Mouse (Mus musculus): Measurements from ENCODE around the gene Wdfy1. TPM values are rescaled to one million over a fixed set of nuclear protein-coding genes. Genes with fewer than 3 reads are reported as not detected.

The Wdfy1 gene
- total and polyA plus RNA-seq, 3 experiments = 30.7 to 76.7 (median 57.1) TPM

DNA sequence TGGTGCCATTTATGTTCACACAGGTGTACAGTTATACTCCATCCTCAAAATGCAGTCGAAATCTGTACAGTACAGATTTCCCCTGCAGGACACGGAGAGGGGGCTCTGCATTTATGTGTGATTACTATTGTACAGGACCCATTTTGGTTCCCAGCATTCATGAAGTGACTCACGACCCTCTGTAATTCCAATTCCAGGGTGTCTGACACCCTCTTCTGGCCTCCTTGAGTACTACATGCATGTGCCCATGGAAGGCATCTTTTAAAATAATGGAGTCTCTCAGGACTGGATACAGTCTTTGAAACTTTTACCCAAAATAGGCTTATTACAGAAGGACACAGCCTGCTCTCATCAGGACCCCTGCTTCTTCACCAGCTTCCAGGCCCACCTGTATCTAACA is 6.5 kb upstream of the Wdfy1 start:
- DNase-seq (ENCODE audit: low spot score) = no peak
- no peaks in the 10 kb centered on the region for H3K9me3 ChIP-seq (replicated peaks)
- H3K4me3 ChIP-seq (ENCODE audit: low read depth, low read length) = no peak overlapping the region
- no peaks in the 10 kb centered on the region for H3K27me3 ChIP-seq (ENCODE audit: insufficient read depth, low read length)
- ATAC-seq (ENCODE audit: extremely low read depth, insufficient number of reproducible peaks, low FRiP score, poor library complexity, severe bottlenecking) = no peak; the same call in 1 of the 2 replicates
- H3K36me3 ChIP-seq (replicated peaks) = peaks cover 67% of the 10 kb centered on the region
- peaks cover 8% of the 10 kb centered on the region for H3K4me1 ChIP-seq (ENCODE audit: insufficient read depth, low read depth, low read length)
- peak; percentile 54 for TF ChIP-seq CTCF (IDR thresholded peaks at IDR 0.05; ENCODE audit: low read depth, low read length)
- TF ChIP-seq GATA1 (IDR thresholded peaks at IDR 0.05; ENCODE audit: borderline replicate concordance, low read length) = no peak

DNA sequence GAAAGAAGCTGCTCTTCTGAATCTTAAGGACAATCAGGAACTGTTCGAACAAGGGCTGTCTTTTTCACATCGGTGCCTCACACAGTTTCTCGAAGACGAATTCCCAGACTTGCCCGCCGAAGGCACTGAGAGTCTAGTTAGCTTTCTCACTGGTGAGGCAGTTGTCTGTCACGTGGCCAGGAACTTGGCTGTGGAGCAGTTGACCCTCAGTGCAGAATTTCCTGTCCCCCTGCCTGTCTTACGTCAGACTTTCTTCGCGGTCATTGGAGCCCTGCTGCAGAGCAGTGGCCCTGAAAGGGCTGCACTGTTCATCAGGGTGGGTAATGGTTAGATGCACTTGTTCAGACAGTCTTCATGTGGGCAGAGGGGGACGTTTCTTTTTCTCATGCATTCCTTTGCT is 2.1 kb upstream of the Wdfy1 start:
- peaks cover 12% of the 10 kb centered on the region for H3K4me1 ChIP-seq (ENCODE audit: insufficient read depth, low read depth, low read length)
- no peaks in the 10 kb centered on the region for H3K9me3 ChIP-seq (replicated peaks)
- H3K36me3 ChIP-seq (replicated peaks) = peaks cover 56% of the 10 kb centered on the region
- TF ChIP-seq CTCF (IDR thresholded peaks at IDR 0.05; ENCODE audit: low read depth, low read length) (no peak), GATA2 (IDR thresholded peaks at IDR 0.05; ENCODE audit: borderline replicate concordance, low read depth, low read length) (no peak), TAL1 (conservative IDR thresholded peaks at IDR 0.05; ENCODE audit: low read depth, low read length) (no peak), GATA1 (IDR thresholded peaks at IDR 0.05; ENCODE audit: borderline replicate concordance, low read length) (no peak), POLR2AphosphoS5 (IDR thresholded peaks at IDR 0.05; ENCODE audit: insufficient replicate concordance, low read depth, low read length) (no peak)
- no peaks in the 10 kb centered on the region for H3K27me3 ChIP-seq (ENCODE audit: insufficient read depth, low read length)
- H3K4me3 ChIP-seq (ENCODE audit: low read depth, low read length) = no peak overlapping the region
- ATAC-seq (ENCODE audit: extremely low read depth, insufficient number of reproducible peaks, low FRiP score, poor library complexity, severe bottlenecking) (no peak), DNase-seq (ENCODE audit: low spot score) (no peak)

DNA sequence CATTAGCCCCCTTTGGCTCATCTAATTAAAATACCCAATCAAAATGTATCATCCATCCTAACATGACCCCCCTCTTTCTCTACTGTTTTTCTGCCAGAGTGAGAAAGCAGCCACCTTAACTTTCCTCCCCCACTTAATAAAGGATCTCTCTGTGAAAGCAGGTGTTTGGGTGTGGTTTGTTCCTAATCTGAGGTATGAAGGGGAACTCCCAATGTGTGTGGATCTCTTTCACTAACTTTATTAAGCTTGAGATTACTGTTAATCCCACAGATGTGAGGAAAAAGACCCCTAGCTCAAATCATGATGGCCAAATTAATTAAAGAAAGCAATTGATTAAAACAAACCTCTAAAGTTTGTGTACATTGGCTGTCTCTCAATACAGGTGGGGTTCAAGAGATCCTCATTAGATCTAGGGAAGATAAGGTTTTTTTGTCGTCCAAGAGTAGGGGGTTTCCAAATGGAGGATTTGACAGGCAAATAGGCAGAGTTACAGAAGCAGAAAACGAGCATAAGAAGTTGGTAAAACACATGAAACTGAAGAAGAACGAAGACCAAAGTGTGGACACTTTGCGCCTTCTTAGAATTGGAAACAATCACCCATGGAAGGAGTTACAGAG is 1.7 kb downstream of the Wdfy1 start:
- Histone ChIP-seq H3K27me3 (ENCODE audit: insufficient read depth, low read length) (0 out of 2 replicates have a peak, but pooled peaks cover 3% of the 10 kb centered on the region), H3K4me3 (ENCODE audit: low read depth, low read length) (no peak overlapping the region), H3K9me3 (replicated peaks) (no peaks in the 10 kb centered on the region), H3K36me3 (replicated peaks) (peaks cover 19% of the 10 kb centered on the region), H3K4me1 (ENCODE audit: insufficient read depth, low read depth, low read length) (peaks cover 12% of the 10 kb centered on the region)
- DNase-seq (ENCODE audit: low spot score) (no peak), ATAC-seq (ENCODE audit: extremely low read depth, insufficient number of reproducible peaks, low FRiP score, poor library complexity, severe bottlenecking) (no peak)
- TF ChIP-seq GATA1 (IDR thresholded peaks at IDR 0.05; ENCODE audit: borderline replicate concordance, low read length) (no peak), GATA2 (IDR thresholded peaks at IDR 0.05; ENCODE audit: borderline replicate concordance, low read depth, low read length) (no peak), CTCF (IDR thresholded peaks at IDR 0.05; ENCODE audit: low read depth, low read length) (no peak), TAL1 (conservative IDR thresholded peaks at IDR 0.05; ENCODE audit: low read depth, low read length) (no peak), POLR2AphosphoS5 (IDR thresholded peaks at IDR 0.05; ENCODE audit: insufficient replicate concordance, low read depth, low read length) (no peak)

DNA sequence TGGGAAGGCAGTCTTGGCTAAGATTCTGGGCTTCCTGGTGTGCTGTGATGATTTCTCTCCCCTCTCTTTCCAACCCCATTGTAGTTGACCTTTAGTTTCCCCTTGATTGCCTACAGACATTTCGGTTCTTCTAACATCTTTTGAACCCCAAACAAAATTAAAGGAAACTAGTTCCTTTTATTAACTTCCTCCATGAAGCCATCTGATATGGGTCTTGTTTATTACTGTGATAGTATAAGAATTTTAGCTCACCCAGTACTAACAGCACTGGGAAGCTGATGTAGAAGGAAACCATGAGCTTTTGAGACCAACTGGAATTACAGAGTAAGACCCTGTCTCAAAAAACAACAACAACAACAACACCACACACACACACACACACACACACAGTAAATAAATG is 7.7 kb downstream of the Wdfy1 start:
- Histone ChIP-seq H3K4me1 (ENCODE audit: insufficient read depth, low read depth, low read length) (peaks cover 36% of the 10 kb centered on the region), H3K9me3 (replicated peaks) (no peaks in the 10 kb centered on the region), H3K36me3 (replicated peaks) (no peaks in the 10 kb centered on the region), H3K4me3 (ENCODE audit: low read depth, low read length) (no peak overlapping the region), H3K27me3 (ENCODE audit: insufficient read depth, low read length) (peaks cover 3% of the 10 kb centered on the region; the same call in 1 of the 2 replicates)
- TF ChIP-seq GATA2 (IDR thresholded peaks at IDR 0.05; ENCODE audit: borderline replicate concordance, low read depth, low read length) (no peak), TAL1 (conservative IDR thresholded peaks at IDR 0.05; ENCODE audit: low read depth, low read length) (no peak), POLR2AphosphoS5 (IDR thresholded peaks at IDR 0.05; ENCODE audit: insufficient replicate concordance, low read depth, low read length) (no peak), CTCF (IDR thresholded peaks at IDR 0.05; ENCODE audit: low read depth, low read length) (no peak), GATA1 (IDR thresholded peaks at IDR 0.05; ENCODE audit: borderline replicate concordance, low read length) (no peak)
- no peak for ATAC-seq (ENCODE audit: extremely low read depth, insufficient number of reproducible peaks, low FRiP score, poor library complexity, severe bottlenecking)
- no peak for DNase-seq (ENCODE audit: low spot score)

DNA sequence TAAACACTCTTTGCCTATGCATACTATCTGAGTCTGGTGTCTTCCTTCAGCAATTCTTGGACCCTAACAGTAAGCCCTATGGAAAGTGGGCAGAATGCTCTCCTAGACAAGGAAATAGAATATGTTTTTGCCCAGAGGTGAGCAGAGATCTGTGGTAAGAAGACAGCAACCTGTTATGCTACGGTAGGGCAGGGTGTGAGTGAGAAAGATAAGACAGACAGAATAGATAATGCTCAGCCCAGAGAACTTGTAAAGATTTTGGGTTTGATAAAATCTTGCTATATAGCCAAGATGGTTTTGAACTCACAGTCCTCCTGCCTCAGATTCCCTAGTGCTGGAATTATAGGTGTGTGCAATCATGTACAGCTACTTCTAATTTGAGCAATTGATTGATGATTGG is 11.5 kb downstream of the Wdfy1 start:
- Histone ChIP-seq H3K27me3 (ENCODE audit: insufficient read depth, low read length) (no peaks in the 10 kb centered on the region; the same call in 1 of the 2 replicates), H3K4me3 (ENCODE audit: low read depth, low read length) (no peak overlapping the region; the same call in 1 of the 2 replicates), H3K36me3 (replicated peaks) (no peaks in the 10 kb centered on the region), H3K4me1 (ENCODE audit: insufficient read depth, low read depth, low read length) (peaks cover 70% of the 10 kb centered on the region), H3K9me3 (replicated peaks) (no peaks in the 10 kb centered on the region)
- no peak for DNase-seq (ENCODE audit: low spot score)
- peak; percentile 24; the same call in 1 of the 2 replicates for ATAC-seq (ENCODE audit: extremely low read depth, insufficient number of reproducible peaks, low FRiP score, poor library complexity, severe bottlenecking)
- TF ChIP-seq GATA1 (IDR thresholded peaks at IDR 0.05; ENCODE audit: borderline replicate concordance, low read length) (no peak), TAL1 (conservative IDR thresholded peaks at IDR 0.05; ENCODE audit: low read depth, low read length) (peak; percentile 56), GATA2 (IDR thresholded peaks at IDR 0.05; ENCODE audit: borderline replicate concordance, low read depth, low read length) (no peak), CTCF (IDR thresholded peaks at IDR 0.05; ENCODE audit: low read depth, low read length) (no peak)

DNA sequence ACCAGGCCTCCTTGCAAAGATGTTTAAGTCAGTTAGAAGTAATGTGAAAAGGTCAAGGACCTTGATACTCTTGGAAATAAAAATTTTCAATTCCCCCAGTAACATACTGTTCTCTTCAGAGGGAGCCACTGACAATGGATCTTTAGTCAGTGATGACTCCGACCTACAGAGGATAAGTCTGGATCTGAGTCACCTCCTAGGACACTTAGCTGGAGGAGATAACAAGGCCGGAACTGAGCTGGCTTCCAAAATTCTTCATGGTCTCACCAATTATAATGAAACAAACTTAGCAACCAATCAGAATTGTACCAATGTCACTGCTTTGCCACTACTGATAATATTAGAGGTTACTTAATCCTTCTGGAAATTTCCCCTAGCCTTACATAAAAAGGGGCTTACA is 11.9 kb downstream of the Wdfy1 start:
- no peak for DNase-seq (ENCODE audit: low spot score)
- Histone ChIP-seq H3K9me3 (replicated peaks) (no peaks in the 10 kb centered on the region), H3K4me3 (ENCODE audit: low read depth, low read length) (no peak overlapping the region), H3K4me1 (ENCODE audit: insufficient read depth, low read depth, low read length) (peaks cover 69% of the 10 kb centered on the region), H3K27me3 (ENCODE audit: insufficient read depth, low read length) (no peaks in the 10 kb centered on the region; the same call in 1 of the 2 replicates), H3K36me3 (replicated peaks) (peaks cover under 1% of the 10 kb centered on the region)
- no peak for ATAC-seq (ENCODE audit: extremely low read depth, insufficient number of reproducible peaks, low FRiP score, poor library complexity, severe bottlenecking)
- TF ChIP-seq GATA2 (IDR thresholded peaks at IDR 0.05; ENCODE audit: borderline replicate concordance, low read depth, low read length) = no peak
- no peak for TF ChIP-seq TAL1 (conservative IDR thresholded peaks at IDR 0.05; ENCODE audit: low read depth, low read length)
- TF ChIP-seq GATA1 (IDR thresholded peaks at IDR 0.05; ENCODE audit: borderline replicate concordance, low read length) = no peak
- TF ChIP-seq CTCF (IDR thresholded peaks at IDR 0.05; ENCODE audit: low read depth, low read length) = no peak
- TF ChIP-seq POLR2AphosphoS5 (IDR thresholded peaks at IDR 0.05; ENCODE audit: insufficient replicate concordance, low read depth, low read length) = no peak
